Mouse (Mus musculus): ENCODE results near the gene Zbtb45. TPM values are rescaled to one million over a fixed set of nuclear protein-coding genes. Genes with fewer than 3 reads are reported as not detected.
A peak's percentile ranks its signal among the peaks of the same experiment; 100 is the strongest.

Zbtb45 gene
- polyA plus RNA-seq, 1 experiment = 11.7 TPM

DNA sequence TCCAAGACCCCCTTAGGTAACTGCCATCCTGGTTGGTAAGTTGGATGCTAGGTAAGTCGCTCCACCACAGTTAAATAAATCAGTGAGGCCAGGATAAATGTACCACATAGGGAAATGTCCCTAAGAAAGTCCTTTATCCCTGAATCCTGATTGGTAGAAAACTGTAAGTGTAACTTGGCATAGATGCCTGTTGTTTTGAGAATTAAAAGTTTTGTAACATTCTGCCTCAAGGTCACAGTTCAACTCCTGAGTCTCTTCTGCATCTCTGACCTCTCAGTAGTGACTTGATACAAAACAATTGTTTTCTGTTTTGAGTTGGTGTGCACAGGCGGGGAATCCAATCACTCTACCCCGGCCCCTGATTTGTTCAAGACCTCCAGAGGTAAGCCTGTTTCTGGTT, 11.0 kb downstream of the Zbtb45 start, which contains the start of gene Trim28:
TSS of gene Trim28 (plus strand) at position 264 of the 400 bp plus-strand sequence.
- no peak for DNase-seq (ENCODE audit: low spot score)

DNA sequence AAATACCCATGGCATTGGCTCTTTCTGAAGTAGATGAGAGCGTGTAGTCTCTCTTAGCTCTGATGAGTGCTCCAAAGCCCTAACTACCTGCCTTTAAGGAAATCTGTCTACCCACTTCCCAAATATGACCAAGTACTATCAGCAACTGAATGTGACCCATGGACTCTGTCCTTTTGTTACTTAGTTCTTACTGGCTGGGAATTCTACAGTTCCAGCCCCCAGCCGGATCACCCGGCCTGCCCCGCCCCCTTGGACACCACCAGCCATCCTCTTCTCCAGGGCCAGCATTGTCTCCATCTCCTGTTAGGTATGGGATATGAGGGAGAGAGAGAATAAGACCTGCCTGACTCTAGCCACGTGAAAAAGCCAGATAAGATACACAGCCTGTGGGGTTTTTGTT, 11.8 kb downstream of the Zbtb45 start, which contains the start of gene Slc27a5:
TSS of gene Slc27a5 (minus strand) at position 140 of the 400 bp plus-strand sequence.
- DNase-seq (ENCODE audit: low spot score) = no peak

DNA sequence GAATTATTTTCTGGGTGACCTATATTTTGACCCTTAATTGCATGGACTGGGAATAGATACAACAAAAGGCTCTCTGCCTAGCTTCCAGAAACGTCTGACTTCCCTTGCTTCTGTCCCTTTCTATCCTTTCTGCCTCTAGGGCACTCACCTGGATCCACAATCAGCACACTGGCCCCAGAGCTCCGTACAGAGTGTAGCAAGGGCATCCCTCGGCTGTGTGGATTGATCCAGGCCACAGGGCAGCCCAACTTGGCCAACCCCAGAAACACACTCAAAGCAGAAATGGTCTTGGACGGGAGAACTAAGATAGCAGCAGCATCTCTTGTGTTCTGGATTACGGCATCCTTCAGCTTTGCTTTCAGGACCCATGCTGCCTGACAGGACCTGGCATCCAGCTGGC, 12.6 kb downstream of the Zbtb45 start:
- DNase-seq (ENCODE audit: low spot score) = no peak

DNA sequence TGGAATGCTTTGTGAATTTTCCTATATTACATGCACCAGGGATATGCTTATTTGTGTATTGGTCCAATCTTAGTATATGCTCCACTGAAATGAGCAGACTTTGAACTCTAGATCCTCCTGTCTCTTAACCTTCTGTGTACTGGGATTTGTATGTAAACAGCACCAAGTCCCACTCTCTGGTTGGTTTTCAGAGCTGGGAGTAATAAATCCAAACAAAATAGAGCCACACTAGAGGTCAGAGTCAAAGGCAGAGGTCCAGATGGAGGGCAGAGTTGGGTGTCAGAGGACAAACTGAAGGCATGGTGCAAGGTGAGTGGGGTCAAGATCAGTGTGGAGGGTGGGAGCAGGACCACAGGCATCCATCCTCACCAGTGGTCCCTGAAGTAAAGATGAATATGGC, 14.0 kb downstream of the Zbtb45 start:
- no peak for DNase-seq (ENCODE audit: low spot score)

DNA sequence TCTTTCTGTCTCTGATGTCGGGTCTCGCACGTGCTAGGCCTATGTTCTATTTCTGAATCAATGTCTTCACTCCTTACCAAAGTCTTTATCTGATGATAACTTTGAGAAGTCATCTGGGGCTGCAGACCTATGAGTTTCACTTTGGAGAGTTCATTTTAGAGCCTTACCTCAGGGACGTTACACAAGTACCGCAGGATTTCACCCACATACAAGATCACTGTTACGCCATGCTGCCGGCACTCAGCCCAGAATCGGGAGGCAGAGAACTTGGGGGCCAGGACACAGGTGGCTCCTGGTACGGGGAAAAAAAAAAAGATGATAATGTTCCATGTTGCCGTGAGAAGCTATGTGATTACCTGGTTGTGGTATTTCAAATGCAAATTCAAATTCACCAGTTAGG, 16.7 kb downstream of the Zbtb45 start:
- DNase-seq (ENCODE audit: low spot score) = no peak

DNA sequence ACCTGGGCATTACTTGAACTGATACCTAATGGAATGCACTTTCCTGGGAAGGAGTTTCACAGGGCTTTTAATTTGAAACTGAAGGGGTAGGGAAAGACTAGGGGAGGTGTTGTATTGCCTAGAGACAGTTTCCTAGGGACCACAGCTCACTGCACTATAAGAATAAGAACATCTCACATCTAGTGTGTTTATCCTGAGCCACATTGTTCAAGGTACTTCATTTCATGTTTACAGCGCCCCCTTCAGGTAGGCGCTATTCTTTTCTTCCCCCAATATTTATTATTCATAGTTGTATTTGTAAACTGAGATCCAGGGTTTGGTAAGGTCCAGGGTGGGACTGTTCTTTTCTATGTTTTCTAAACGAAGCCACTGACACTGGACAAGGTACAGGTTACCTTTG, 17.6 kb downstream of the Zbtb45 start:
- no peak for DNase-seq (ENCODE audit: low spot score)

DNA sequence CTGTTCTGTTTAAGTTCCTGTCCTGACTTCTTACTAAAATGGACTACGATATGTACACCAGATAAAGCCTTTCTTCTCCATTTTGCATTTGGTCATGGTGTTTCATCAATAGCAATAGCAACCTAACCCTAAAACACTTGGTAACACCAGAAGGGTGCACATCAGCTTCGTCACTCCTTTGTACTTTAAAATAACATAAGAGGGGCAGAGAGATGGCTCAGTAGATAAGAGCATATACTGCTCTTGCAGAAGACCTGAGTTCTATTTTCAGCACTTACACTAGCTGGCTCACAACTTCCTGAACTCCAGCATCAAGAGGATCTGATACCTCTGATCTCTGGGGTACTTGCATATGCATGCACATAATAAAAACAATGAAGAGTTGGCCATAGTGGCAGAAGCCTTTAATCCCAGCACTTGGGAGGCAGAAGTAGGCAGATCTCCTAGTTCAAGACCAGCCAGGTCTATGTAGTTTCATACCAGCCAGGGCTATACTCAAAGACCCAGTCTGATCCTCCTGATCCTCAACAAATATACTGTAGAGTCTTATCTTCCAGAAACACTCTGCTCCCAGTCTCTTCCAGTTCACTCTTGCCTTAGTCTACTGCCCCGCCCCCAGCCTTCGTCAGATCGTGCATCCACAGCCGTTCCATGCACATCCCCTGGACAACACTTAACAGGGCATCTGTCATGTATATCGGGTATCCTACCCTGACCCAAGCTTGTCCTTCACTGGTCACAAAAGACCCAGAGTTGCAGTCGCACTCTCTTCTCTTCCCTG, 22.2 kb downstream of the Zbtb45 start:
- DNase-seq (ENCODE audit: low spot score) = no peak

DNA sequence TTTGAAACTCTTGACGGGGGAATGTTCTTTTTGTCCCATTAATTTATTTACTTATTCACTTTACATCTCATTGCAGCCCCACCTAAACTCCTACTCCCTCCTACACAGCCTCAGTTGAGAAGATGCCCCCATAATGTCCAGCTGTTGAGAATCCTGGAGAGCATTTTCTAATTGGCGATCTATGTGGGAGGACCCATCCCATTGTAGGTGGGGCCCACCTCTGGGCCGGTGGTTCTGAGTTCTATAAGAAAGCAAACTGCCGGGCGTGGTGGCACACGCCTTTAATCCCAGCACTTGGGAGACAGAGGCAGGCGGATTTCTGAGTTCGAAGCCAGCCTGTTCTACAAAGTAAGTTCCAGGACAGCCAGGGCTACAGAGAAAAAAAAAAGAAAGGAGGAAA, 22.9 kb downstream of the Zbtb45 start:
- no peak for DNase-seq (ENCODE audit: low spot score)

DNA sequence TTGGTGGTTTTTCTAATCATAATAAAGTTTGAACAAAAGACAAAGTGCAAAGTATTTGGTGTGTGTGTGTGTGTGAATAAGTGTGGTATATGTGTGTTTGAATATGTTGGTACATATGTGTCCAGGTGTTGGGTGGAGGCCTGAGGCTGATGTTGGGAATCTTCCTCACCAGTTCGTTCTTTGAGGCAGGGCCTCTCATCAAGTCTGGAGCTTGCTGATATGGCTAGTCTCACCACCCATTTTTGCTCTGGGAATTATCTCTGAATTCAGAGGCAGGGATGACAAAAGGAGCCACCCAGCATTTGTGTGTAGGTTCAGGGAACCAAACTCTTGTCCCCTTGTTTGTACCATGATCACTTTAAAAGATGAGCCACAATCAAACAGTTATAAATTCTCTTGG, 24.1 kb downstream of the Zbtb45 start:
- no peak for DNase-seq (ENCODE audit: low spot score)

DNA sequence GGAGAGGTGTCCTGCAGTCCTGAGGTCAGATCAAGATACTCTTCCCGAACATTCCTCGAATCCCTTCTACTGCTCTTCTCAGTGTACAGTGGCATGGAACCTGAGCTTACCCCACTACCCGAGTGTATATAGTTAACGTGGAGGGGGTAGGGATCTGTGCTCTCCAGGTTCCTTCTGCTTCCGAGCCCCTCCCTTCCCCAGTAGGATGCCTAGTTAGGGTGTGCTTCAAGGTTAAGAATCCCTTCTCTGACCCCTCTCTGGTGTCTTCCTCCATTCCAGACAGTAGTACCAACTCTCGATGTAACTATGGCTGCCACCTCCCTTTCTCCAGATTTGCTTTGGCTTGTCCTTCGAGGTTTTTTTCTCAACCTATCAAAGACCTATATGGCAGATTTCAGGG, 29.5 kb downstream of the Zbtb45 start:
- DNase-seq (ENCODE audit: low spot score) = no peak

DNA sequence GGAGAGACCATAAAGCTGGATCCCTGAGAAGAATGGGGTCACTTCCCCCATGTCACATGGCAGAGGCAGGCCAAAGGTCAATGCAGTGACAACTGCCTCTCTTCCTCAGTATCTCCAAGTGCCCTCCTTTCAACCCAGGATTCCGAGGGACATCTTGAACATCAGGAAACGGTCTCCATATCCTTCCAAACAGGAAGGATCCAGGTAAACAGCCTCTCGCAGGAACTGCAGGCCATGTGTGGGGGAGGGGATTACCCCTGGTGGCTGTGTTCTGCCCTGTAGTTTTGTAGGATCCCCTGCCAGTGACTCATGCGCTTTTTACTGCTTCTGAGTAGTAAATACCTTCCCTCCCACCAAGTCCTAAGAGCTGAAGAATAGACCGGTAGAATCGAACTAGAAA, 30.1 kb downstream of the Zbtb45 start:
- DNase-seq (ENCODE audit: low spot score) = no peak

DNA sequence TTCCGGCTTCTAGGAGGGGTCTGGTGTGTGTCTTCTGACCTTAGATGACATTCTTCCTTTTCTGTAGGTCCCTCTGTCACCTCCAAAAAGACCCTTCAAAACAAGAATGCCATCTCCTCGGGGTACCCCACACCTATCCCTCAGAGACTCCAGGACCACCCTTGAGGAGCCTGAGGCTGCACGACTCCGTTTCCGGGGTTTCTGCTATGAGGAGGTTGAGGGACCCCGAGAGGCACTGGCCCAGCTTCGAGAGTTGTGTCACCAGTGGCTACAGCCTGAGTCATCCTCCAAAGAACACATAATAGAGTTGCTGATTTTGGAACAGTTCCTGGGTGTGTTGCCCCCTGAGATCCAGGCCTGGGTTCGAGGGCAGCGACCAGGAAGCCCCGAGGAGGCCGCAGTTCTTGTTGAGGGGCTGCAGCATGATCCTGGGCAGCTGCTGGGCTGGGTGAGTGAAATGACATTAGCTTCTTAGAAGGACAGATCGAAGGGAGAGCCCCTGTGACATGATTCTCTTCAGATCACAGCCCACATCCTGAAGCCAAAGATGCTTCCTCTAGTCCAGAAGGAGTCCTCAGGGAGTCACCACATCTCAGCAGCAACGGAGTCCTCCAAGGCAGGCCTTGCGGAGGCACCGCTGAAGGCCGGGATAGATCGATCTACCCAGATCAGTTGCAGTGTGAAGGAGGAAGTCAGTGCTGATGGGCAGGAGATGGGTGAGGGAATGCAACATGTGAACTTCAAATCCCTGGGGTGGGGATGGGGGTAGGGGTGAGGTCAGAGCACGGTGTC, 30.7 kb downstream of the Zbtb45 start:
- DNase-seq (ENCODE audit: low spot score) = no peak

DNA sequence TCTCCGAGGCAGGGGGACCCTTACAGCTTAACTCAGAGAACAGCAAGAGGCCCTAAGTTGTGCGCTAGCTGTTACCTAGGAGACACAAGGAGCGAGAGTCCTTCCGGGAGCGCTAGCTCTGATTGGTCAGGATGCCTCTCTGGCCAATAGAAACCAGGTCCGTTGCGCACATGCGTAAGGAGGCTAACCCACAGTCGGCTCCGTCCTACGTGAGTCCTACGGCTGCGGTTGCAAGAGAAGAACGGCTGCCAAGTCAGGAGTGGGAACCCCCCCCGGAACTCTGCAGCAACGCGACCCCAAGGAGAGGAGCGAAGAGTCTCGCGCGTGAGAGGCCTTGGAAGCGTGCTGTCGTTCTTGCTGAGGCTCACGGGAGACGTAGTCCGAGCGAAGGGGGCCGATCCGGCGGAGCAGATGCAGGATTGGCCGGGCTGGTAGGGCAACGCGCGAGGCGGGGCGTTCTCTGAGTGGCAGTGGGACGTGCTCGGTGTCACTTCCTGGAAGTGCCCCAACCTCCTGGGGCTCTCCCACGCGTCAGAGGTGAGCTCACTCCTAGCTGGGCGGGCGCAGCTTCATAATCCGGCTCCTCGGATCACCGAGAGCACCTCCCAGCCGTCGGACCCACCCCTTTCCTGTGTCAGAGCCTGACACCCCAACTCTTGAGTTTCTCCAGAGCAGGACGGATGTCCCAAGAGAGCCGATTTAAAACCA, 32.0 kb downstream of the Zbtb45 start, which contains the start of gene Zfp446:
TSS of gene Zfp446 (plus strand) at position 167 of the 708 bp plus-strand sequence.
- DNase-seq (ENCODE audit: low spot score) = peak; percentile 95

DNA sequence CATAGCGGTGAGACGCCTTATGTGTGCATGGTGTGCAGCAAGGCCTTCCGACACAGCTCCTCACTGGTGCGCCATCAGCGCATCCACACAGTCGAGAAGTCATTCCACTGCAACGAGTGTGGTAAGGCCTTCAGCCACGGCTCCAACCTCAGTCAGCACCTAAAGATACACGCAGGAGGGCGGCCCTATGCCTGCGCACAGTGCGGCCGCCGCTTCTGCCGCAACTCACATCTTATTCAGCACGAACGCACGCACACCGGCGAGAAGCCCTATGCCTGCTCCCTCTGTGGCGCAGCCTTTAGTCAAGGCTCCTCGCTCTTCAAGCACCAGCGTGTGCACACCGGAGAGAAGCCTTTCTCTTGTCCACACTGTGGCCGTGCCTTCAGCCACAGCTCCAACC, 38.9 kb downstream of the Zbtb45 start:
- no peak for DNase-seq (ENCODE audit: low spot score)

DNA sequence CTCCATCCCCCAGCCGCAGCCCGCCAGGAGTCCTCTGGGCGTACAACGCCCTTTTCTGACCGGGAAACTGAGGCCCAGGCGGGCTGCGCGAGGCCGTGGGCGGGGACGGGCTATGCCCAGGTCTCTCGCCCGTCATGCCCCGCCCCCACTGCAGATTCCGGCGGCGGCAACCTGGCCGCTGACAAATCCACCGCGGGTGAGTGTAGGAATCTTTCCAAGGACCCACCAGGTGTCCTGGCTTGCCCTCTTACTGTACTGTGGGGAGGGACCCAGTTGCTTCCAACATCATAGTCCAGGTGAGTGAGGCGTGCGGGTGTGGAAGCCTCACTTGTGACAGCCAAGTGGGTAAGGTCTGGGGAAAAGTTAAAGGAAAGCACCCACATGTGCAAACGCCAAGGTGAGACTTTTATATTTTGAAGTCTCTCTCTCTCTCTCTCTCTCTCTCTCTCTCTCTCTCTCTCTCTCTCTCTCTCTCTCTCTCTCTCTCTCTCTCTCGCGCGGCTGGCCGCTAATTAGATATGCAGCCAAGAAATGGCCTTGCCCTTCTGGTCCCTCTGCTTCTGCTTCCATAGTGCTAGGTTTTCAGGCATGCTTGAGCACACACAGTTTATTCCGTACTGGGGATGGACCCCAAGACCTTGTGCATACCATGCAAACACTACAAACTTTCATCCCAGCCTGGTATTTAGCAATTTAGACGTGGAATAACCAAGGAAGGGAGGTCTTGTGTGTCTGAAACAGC, 43.6 kb downstream of the Zbtb45 start:
- DNase-seq (ENCODE audit: low spot score) = peak; percentile 58

DNA sequence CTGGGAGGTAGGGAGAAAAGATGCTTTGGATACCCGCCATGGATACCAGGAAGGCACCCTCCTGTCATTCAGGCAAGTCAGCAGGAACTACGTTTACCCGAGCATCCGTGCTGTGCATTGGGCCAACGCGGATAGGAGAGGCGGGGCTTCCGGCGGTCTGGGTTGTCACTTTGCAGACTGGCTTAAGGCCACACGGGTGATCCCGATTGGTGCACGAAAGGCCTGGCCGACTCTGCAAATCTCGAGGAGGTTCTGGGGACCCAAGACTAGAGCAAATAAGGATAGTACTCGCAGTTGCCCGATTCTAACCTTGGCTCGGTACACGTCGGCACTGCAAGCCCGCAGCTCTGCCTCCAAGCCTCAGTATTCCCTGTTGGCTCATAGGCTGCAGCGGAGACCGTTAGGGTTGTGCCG, 44.1 kb downstream of the Zbtb45 start, which contains the start of gene Zfp324:
TSS of gene Zfp324 (plus strand) at position 161 of the 414 bp plus-strand sequence.
- peak; percentile 75 for DNase-seq (ENCODE audit: low spot score)

DNA sequence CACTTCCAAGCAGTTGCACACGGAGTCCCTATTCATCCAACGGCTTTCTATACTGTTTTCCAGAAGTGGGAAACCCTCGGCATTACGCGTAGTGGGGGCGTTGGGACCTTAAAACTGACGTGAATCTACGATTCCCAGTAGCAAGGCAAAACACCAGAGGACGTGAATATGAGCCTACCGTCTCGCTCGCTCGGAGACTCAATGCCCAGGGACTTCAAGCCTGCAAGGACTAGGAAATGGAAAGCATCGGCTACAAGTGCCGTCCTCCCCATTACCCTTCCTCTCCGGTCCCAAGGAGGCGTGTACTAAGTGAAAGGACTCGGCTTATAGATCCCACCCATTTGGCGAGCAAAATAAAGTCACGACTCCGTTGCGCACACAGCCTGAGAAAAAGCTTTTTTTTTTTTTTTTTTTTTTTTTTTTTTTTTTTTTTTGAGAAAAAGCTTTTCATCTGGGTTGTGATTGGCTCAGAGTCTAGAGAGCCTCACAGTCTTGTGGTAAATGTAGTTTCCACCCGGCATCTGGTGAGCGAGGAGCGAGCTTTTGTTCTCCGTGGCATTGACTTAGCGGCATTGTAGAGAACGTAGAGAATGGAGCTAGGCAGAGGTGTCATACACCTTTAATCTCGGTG, 48.2 kb downstream of the Zbtb45 start:
- no peak for DNase-seq (ENCODE audit: low spot score)

DNA sequence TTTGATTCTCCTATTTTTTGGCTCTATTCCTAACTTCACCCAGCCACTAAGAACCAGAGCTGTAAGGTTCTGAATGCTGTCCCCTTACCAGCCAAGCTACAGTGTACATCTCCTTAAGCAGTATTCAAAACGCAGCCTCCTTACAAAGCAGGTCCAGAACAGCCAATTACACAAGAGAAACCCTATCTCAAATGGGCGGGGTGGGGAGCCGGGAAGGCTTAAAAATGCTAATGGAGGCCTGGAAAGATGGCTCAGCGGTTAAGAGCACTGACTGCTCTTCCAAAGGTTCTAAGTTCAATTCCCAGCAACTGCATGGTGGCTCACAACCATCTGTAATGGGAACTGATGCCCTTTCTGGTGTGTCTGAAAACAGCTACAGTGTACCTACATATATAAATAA, 50.1 kb downstream of the Zbtb45 start:
- DNase-seq (ENCODE audit: low spot score) = no peak

DNA sequence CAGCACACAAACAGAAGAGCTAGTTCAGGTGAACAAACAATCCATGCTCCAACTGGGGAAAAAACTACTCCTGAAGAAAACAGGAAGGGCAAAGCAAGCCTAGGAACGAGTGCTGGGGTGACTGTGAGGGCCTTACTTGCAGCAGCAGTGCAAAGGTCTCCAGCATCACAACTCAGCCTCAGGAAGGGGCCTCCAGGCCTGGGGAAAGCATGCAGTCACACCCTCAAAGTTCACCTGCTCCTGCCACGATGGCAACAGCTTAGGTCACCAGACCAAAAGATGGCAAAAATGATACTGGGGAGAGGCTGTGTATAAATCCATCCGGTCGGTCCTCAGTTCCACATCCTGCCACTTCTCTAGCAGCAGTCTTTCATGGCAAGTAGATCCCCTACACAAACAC, 50.9 kb downstream of the Zbtb45 start:
- DNase-seq (ENCODE audit: low spot score) = no peak

DNA sequence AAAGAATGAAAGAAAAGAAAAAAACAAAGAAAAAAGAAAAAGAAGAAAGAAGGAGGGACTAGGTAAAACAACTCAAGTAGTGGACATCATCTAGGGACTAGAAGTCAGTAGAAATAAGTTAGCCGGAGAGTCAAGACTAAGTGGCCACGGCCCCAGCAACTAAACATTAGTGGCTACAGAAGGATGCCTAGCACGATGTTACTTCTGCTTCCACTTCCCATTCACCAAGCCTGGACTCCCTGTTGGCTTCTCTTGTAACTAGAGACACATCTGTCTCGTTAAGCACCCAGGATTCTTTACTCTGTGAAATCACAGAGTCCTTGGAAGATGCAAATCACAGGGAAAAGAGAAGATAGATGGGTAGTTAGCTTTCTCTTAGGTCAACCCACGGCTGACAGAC, 52.3 kb downstream of the Zbtb45 start:
- DNase-seq (ENCODE audit: low spot score) = no peak

DNA sequence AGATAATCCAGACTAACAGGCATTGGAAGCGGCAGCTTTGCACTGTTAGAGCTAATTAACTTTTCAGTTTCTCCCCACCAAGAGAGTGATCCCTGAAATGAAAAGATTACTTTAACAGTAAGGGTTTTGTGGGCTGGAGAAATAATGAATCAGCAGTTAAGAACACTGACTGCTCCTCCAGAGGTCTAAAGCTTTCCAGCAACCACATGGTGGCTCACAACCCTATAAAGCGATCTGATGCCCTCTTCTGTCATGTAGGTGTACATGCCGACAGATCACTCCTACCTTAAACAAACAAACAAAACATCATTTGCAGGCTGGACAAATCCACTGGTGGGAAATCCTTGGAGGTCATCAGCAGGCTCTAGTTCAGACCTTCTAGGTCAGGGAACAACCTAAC, 54.9 kb downstream of the Zbtb45 start:
- no peak for DNase-seq (ENCODE audit: low spot score)
